In genomic region chr7:77771711-77772449, GRCm38 (mm10) we compare ENCODE assay signal across 8 mouse cellular contexts.
DNase-seq lines count a peak whose midpoint lies in the region; ATAC-seq and TF ChIP-seq lines count a peak whose summit lies in the region.

No protein-coding gene starts in this region.

- no peaks in the 10 kb centered on the region for H3K79me3 ChIP-seq in C2C12 (ENCODE audit: low read depth)

- peak; percentile 40 for DNase-seq in adrenal gland, adult 2 months
- DNase-seq in frontal cortex, postnatal 10 days (ENCODE audit: low spot score in 2 of 2): peak; percentile 49 to 50
- DNase-seq in kidney, postnatal 10 days: peak; percentile 53
- peak; percentile 43 for DNase-seq in midbrain, embryonic 10.5 days (ENCODE audit: low spot score)
- DNase-seq in stomach, postnatal 0 days (ENCODE audit: low spot score): peak; percentile 36
- DNase-seq in liver, embryonic 11.5 days (ENCODE audit: low spot score): no peak
- no peak for DNase-seq in urinary bladder, postnatal 36 days (ENCODE audit: low spot score in 2 of 2)

- no peaks in the 10 kb centered on the region for H3K9me3 ChIP-seq in midbrain, embryonic 10.5 days (replicated peaks)
- no peaks in the 10 kb centered on the region for H3K9me3 ChIP-seq in stomach, postnatal 0 days (ENCODE audit: control insufficient read depth, low read length)
- H3K9me3 ChIP-seq in liver, embryonic 11.5 days (ENCODE audit: control insufficient read depth, low read length): no peaks in the 10 kb centered on the region

- no peak overlapping the region for H3ac ChIP-seq in C2C12 (ENCODE audit: control insufficient read depth, insufficient read length, low read depth)

- WGBS in midbrain, embryonic 10.5 days: 70% methylated on average over 11 of the region's 11 CpGs
- WGBS in stomach, postnatal 0 days: 57% methylated on average over 11 of the region's 11 CpGs
- WGBS in liver, embryonic 11.5 days: 63% methylated on average over 11 of the region's 11 CpGs

- no peak for TF ChIP-seq EP300 in stomach, postnatal 0 days (optimal IDR thresholded peaks at IDR 0.05)

- no peak overlapping the region for H3K27ac ChIP-seq in midbrain, embryonic 10.5 days (replicated peaks)
- no peak overlapping the region for H3K27ac ChIP-seq in stomach, postnatal 0 days (replicated peaks)
- H3K27ac ChIP-seq in liver, embryonic 11.5 days (ENCODE audit: low read depth, low read length): no peak overlapping the region

- ATAC-seq in stomach, postnatal 0 days (ENCODE audit: low FRiP score, low TSS enrichment): no peak
- no peak for ATAC-seq in liver, embryonic 11.5 days (replicated peaks; ENCODE audit: low FRiP score)

- no peak for TF ChIP-seq CTCF in C2C12 (IDR thresholded peaks at IDR 0.05; ENCODE audit: control insufficient read depth, insufficient read depth, insufficient read length)
- TF ChIP-seq CTCF in stomach, postnatal 0 days (IDR thresholded peaks at IDR 0.05; ENCODE audit: low read depth): no peak

- H3K9ac ChIP-seq in stomach, postnatal 0 days (ENCODE audit: low read length): no peak overlapping the region
- H3K9ac ChIP-seq in liver, embryonic 11.5 days (ENCODE audit: low read depth, low read length): no peak overlapping the region

- no peaks in the 10 kb centered on the region for H3K79me2 ChIP-seq in C2C12 (ENCODE audit: control insufficient read depth, insufficient read depth)

- H3K4me1 ChIP-seq in midbrain, embryonic 10.5 days: peaks cover 9% of the 10 kb centered on the region
- no peaks in the 10 kb centered on the region for H3K4me1 ChIP-seq in stomach, postnatal 0 days (replicated peaks; ENCODE audit: control insufficient read depth, insufficient read depth)
- no peaks in the 10 kb centered on the region for H3K4me1 ChIP-seq in liver, embryonic 11.5 days (replicated peaks; ENCODE audit: control insufficient read depth, insufficient read depth, low read length)

- H3K4me3 ChIP-seq in C2C12 (ENCODE audit: insufficient read depth, poor library complexity, severe bottlenecking): no peak overlapping the region
- no peak overlapping the region for H3K4me3 ChIP-seq in midbrain, embryonic 10.5 days
- no peak overlapping the region for H3K4me3 ChIP-seq in stomach, postnatal 0 days (ENCODE audit: low read depth, low read length)
- no peak overlapping the region for H3K4me3 ChIP-seq in liver, embryonic 11.5 days (ENCODE audit: low read depth, low read length)

- H3K27me3 ChIP-seq in C2C12 (ENCODE audit: control insufficient read depth, insufficient read depth, insufficient read length): no peaks in the 10 kb centered on the region
- H3K27me3 ChIP-seq in midbrain, embryonic 10.5 days (ENCODE audit: low read depth, poor library complexity, severe bottlenecking): no peaks in the 10 kb centered on the region
- H3K27me3 ChIP-seq in stomach, postnatal 0 days (ENCODE audit: control insufficient read depth, insufficient read depth, low read length): no peaks in the 10 kb centered on the region
- H3K27me3 ChIP-seq in liver, embryonic 11.5 days (replicated peaks; ENCODE audit: control insufficient read depth, insufficient read depth, low read length): no peaks in the 10 kb centered on the region

- no peak overlapping the region for H3K4me2 ChIP-seq in stomach, postnatal 0 days (replicated peaks; ENCODE audit: low read depth)
- no peak overlapping the region for H3K4me2 ChIP-seq in liver, embryonic 11.5 days

- H3K36me3 ChIP-seq in C2C12 (ENCODE audit: control insufficient read depth, insufficient read depth): no peaks in the 10 kb centered on the region
- no peaks in the 10 kb centered on the region for H3K36me3 ChIP-seq in midbrain, embryonic 10.5 days
- H3K36me3 ChIP-seq in stomach, postnatal 0 days (ENCODE audit: control insufficient read depth, insufficient read depth, low read length): no peaks in the 10 kb centered on the region
- H3K36me3 ChIP-seq in liver, embryonic 11.5 days (ENCODE audit: control insufficient read depth, insufficient read depth, low read length): no peaks in the 10 kb centered on the region

TF ChIP-seq in C2C12, 6 proteins besides CTCF, POLR2A, EP300 and RAD21:
- no peak for TF ChIP-seq MYOG (IDR thresholded peaks at IDR 0.05; ENCODE audit: control insufficient read depth, extremely low read depth, insufficient read length)
- TF ChIP-seq MYOD1 (IDR thresholded peaks at IDR 0.05; ENCODE audit: control insufficient read depth, insufficient read length, low read depth): no peak
- TF ChIP-seq MAX (IDR thresholded peaks at IDR 0.05): no peak
- TF ChIP-seq FOSL1 (IDR thresholded peaks at IDR 0.05; ENCODE audit: insufficient read depth, low read length, poor library complexity, severe bottlenecking): no peak
- peak; percentile 15 for TF ChIP-seq USF1 (IDR thresholded peaks at IDR 0.05; ENCODE audit: low read depth)

Comparison
In these comparisons a context has a peak if more than half of its experiments do, and no peak if none do; other contexts are left out.
1. DNase-seq: peak in adrenal gland, adult 2 months (single experiment), frontal cortex, postnatal 10 days (2 of 2), kidney, postnatal 10 days (single experiment), midbrain, embryonic 10.5 days (single experiment) and stomach, postnatal 0 days (single experiment); none in liver, embryonic 11.5 days (single experiment) and urinary bladder, postnatal 36 days (0 of 2).